Mouse (Mus musculus): ENCODE measurements around the gene Pck1. TPM values are rescaled to one million over a fixed set of nuclear protein-coding genes. Genes with fewer than 3 reads are reported as not detected.
"Not testable (repeated sequence)": the region's sequence is repeated elsewhere in the genome, so short reads cannot be mapped to it uniquely, and the experiment has no call there.

Gene Pck1
- polyA plus RNA-seq (2014; fragmentation: Nextera tagmentation; extraction: Ambion mirVana) = not detected in 2 replicates

- Histone ChIP-seq H3K36me3 (ENCODE audit: control insufficient read depth, insufficient read depth, low read length) (no peaks in the 10 kb centered on the region), H3K4me1 (replicated peaks; ENCODE audit: control insufficient read depth, insufficient read depth, low read length) (no peaks in the 10 kb centered on the region), H3K27me3 (ENCODE audit: control insufficient read depth, insufficient read depth, low read length) (no peaks in the 10 kb centered on the region), H3K27ac (ENCODE audit: low read depth, low read length) (no peak within 1 kb of the TSS), H3K4me2 (ENCODE audit: low read depth, low read length, severe bottlenecking) (no peak within 1 kb of the TSS), H3K4me3 (ENCODE audit: low read depth, low read length) (no peak within 1 kb of the TSS), H3K9me3 (ENCODE audit: control insufficient read depth, low read length) (no peaks in the 10 kb centered on the region), H3K9ac (ENCODE audit: low read length) (no peak within 1 kb of the TSS)
- ATAC-seq (replicated peaks; ENCODE audit: low FRiP score) (no peak), DNase-seq (ENCODE audit: low spot score) (no peak)
- WGBS = 89% methylated on average over 13 of the region's 13 CpGs
Observed at GRCm38 (mm10) chr2:173152436-173153151, at the start of gene Pck1. Gene Pck1 (plus strand): TSS chr2:173153048.

- ATAC-seq (replicated peaks; ENCODE audit: low FRiP score) (0 out of 2 replicates have a peak, but pooled peaks have one; percentile 12), DNase-seq (ENCODE audit: low spot score) (no peak)
- Histone ChIP-seq H3K9ac (ENCODE audit: low read length) (no peak overlapping the region), H3K36me3 (ENCODE audit: control insufficient read depth, insufficient read depth, low read length) (no peaks in the 10 kb centered on the region), H3K27me3 (ENCODE audit: control insufficient read depth, insufficient read depth, low read length) (no peaks in the 10 kb centered on the region), H3K4me1 (replicated peaks; ENCODE audit: control insufficient read depth, insufficient read depth, low read length) (no peaks in the 10 kb centered on the region; the same call in 1 of the 2 replicates), H3K27ac (ENCODE audit: low read depth, low read length) (no peak overlapping the region), H3K4me2 (ENCODE audit: low read depth, low read length, severe bottlenecking) (no peak overlapping the region), H3K4me3 (ENCODE audit: low read depth, low read length) (no peak overlapping the region), H3K9me3 (ENCODE audit: control insufficient read depth, low read length) (no peaks in the 10 kb centered on the region)
- WGBS = 86% methylated on average over 9 of the region's 9 CpGs
Observed at GRCm38 (mm10) chr2:173106409-173106808, 46.4 kb upstream of the Pck1 start.

- no peaks in the 10 kb centered on the region for H3K27me3 ChIP-seq (ENCODE audit: control insufficient read depth, insufficient read depth, low read length)
- 18% methylated on average over 14 of the region's 14 CpGs for WGBS
- no peak overlapping the region for H3K4me3 ChIP-seq (ENCODE audit: low read depth, low read length)
- no peaks in the 10 kb centered on the region; the same call in 1 of the 2 replicates for H3K4me1 ChIP-seq (replicated peaks; ENCODE audit: control insufficient read depth, insufficient read depth, low read length)
- DNase-seq (ENCODE audit: low spot score) (peak; percentile 69), ATAC-seq (replicated peaks; ENCODE audit: low FRiP score) (no peak; the same call in 1 of the 2 replicates)
- H3K9ac ChIP-seq (ENCODE audit: low read length) = no peak overlapping the region
- no peak overlapping the region for H3K4me2 ChIP-seq (ENCODE audit: low read depth, low read length, severe bottlenecking)
- H3K9me3 ChIP-seq (ENCODE audit: control insufficient read depth, low read length) = no peaks in the 10 kb centered on the region
- no peak overlapping the region for H3K27ac ChIP-seq (ENCODE audit: low read depth, low read length)
- H3K36me3 ChIP-seq (ENCODE audit: control insufficient read depth, insufficient read depth, low read length) = no peaks in the 10 kb centered on the region
Observed at GRCm38 (mm10) chr2:173106889-173107785, 45.7 kb upstream of the Pck1 start.

- Histone ChIP-seq H3K9ac (ENCODE audit: low read length) (no peak overlapping the region), H3K27ac (ENCODE audit: low read depth, low read length) (no peak overlapping the region), H3K4me2 (ENCODE audit: low read depth, low read length, severe bottlenecking) (no peak overlapping the region), H3K9me3 (ENCODE audit: control insufficient read depth, low read length) (no peaks in the 10 kb centered on the region), H3K36me3 (ENCODE audit: control insufficient read depth, insufficient read depth, low read length) (no peaks in the 10 kb centered on the region), H3K4me1 (replicated peaks; ENCODE audit: control insufficient read depth, insufficient read depth, low read length) (no peaks in the 10 kb centered on the region; the same call in 1 of the 2 replicates), H3K27me3 (ENCODE audit: control insufficient read depth, insufficient read depth, low read length) (no peaks in the 10 kb centered on the region), H3K4me3 (ENCODE audit: low read depth, low read length) (no peak overlapping the region)
- no peak for ATAC-seq (replicated peaks; ENCODE audit: low FRiP score)
- DNase-seq (ENCODE audit: low spot score) = no peak
- 84% methylated on average over 6 of the region's 6 CpGs for WGBS
Observed at GRCm38 (mm10) chr2:173108509-173109190, 44.2 kb upstream of the Pck1 start.

- no peak overlapping the region for H3K27ac ChIP-seq (ENCODE audit: low read depth, low read length)
- DNase-seq (ENCODE audit: low spot score) (no peak), ATAC-seq (replicated peaks; ENCODE audit: low FRiP score) (no peak)
- H3K4me3 ChIP-seq (ENCODE audit: low read depth, low read length) = no peak overlapping the region
- H3K36me3 ChIP-seq (ENCODE audit: control insufficient read depth, insufficient read depth, low read length) = no peaks in the 10 kb centered on the region
- H3K9ac ChIP-seq (ENCODE audit: low read length) = no peak overlapping the region
- H3K4me2 ChIP-seq (ENCODE audit: low read depth, low read length, severe bottlenecking) = no peak overlapping the region
- WGBS = 91% methylated on average over 7 of the region's 7 CpGs
- H3K9me3 ChIP-seq (ENCODE audit: control insufficient read depth, low read length) = no peaks in the 10 kb centered on the region
- no peaks in the 10 kb centered on the region; the same call in 1 of the 2 replicates for H3K4me1 ChIP-seq (replicated peaks; ENCODE audit: control insufficient read depth, insufficient read depth, low read length)
- H3K27me3 ChIP-seq (ENCODE audit: control insufficient read depth, insufficient read depth, low read length) = no peaks in the 10 kb centered on the region
Observed at GRCm38 (mm10) chr2:173109510-173109909, 43.3 kb upstream of the Pck1 start.

GRCm38 (mm10) chr2:173110571-173110970 lies 42.3 kb upstream of the Pck1 start:
- WGBS = 92% methylated on average over 9 of the region's 9 CpGs
- no peak overlapping the region for H3K4me2 ChIP-seq (ENCODE audit: low read depth, low read length, severe bottlenecking)
- no peaks in the 10 kb centered on the region for H3K9me3 ChIP-seq (ENCODE audit: control insufficient read depth, low read length)
- no peaks in the 10 kb centered on the region for H3K27me3 ChIP-seq (ENCODE audit: control insufficient read depth, insufficient read depth, low read length)
- no peak overlapping the region for H3K27ac ChIP-seq (ENCODE audit: low read depth, low read length)
- H3K4me1 ChIP-seq (replicated peaks; ENCODE audit: control insufficient read depth, insufficient read depth, low read length) = no peaks in the 10 kb centered on the region; the same call in 1 of the 2 replicates
- H3K4me3 ChIP-seq (ENCODE audit: low read depth, low read length) = no peak overlapping the region
- no peaks in the 10 kb centered on the region for H3K36me3 ChIP-seq (ENCODE audit: control insufficient read depth, insufficient read depth, low read length)
- no peak for ATAC-seq (replicated peaks; ENCODE audit: low FRiP score)
- no peak overlapping the region for H3K9ac ChIP-seq (ENCODE audit: low read length)
- DNase-seq (ENCODE audit: low spot score) = no peak

- not testable (repeated sequence) for DNase-seq (ENCODE audit: low spot score); H3K9me3 ChIP-seq (ENCODE audit: control insufficient read depth, low read length); H3K9ac ChIP-seq (ENCODE audit: low read length); H3K4me1 ChIP-seq (replicated peaks; ENCODE audit: control insufficient read depth, insufficient read depth, low read length); H3K27ac ChIP-seq (ENCODE audit: low read depth, low read length); ATAC-seq (replicated peaks; ENCODE audit: low FRiP score); H3K36me3 ChIP-seq (ENCODE audit: control insufficient read depth, insufficient read depth, low read length); H3K4me2 ChIP-seq (ENCODE audit: low read depth, low read length, severe bottlenecking); H3K27me3 ChIP-seq (ENCODE audit: control insufficient read depth, insufficient read depth, low read length); H3K4me3 ChIP-seq (ENCODE audit: low read depth, low read length)
- 68% methylated on average over 3 of the region's 3 CpGs for WGBS
Observed at GRCm38 (mm10) chr2:173113796-173114195, 39.1 kb upstream of the Pck1 start.
